Mouse (Mus musculus) hindbrain, postnatal 0 days (tissue): ENCODE measurements around the gene Hat1. TPM values are rescaled to one million over a fixed set of nuclear protein-coding genes. Genes with fewer than 3 reads are reported as not detected.
A peak's percentile ranks its signal among the peaks of the same experiment; 100 is the strongest.

ENCODE experiments used
- ATAC-seq: fragments of 200-750 bp; cut with Nextera tagmentation; 2 replicates; pipeline ENCODE4 v1.8.0; 2017; ENCODE audit warnings: mild to moderate bottlenecking, moderate TSS enrichment, moderate library complexity
- DNase-seq: peaks from one replicate; pipeline ENCODE4 v3.0.0-alpha.2; 2015; ENCODE audit warnings: low spot score
- H3K27ac ChIP-seq: fragments of 300-500 bp; sonication (generic); 2 replicates; pipeline ENCODE4 v1.5.1; 2014; ENCODE audit warnings: mild to moderate bottlenecking
- H3K27me3 ChIP-seq: fragments of 300-500 bp; sonication (generic); 2 replicates; pipeline ENCODE4 v1.6.1; 2014; ENCODE audit warnings: low read length, mixed read lengths; ENCODE audit not compliant: insufficient read depth
- H3K36me3 ChIP-seq: fragments of 300-500 bp; sonication (generic); 2 replicates; pipeline ENCODE4 v1.6.1; 2014; ENCODE audit warnings: low read length, mixed read lengths; ENCODE audit not compliant: insufficient read depth
- H3K4me1 ChIP-seq: fragments of 300-500 bp; sonication (generic); 2 replicates; pipeline ENCODE4 v1.6.1; 2014; ENCODE audit warnings: antibody characterized with exemption, low read length, mixed read lengths; ENCODE audit not compliant: insufficient read depth
- H3K4me2 ChIP-seq: fragments of 300-500 bp; sonication (generic); 2 replicates; pipeline ENCODE4 v1.6.1; 2014; ENCODE audit warnings: low read depth, mild to moderate bottlenecking, low read length, moderate library complexity, mixed read lengths
- H3K4me3 ChIP-seq: fragments of 300-500 bp; sonication (generic); 2 replicates; pipeline ENCODE4 v1.5.1; 2014; ENCODE audit warnings: low read length
- H3K9ac ChIP-seq: fragments of 300-500 bp; sonication (generic); replicated peaks from 2 replicates; pipeline ENCODE4 v1.6.1; 2014; ENCODE audit warnings: mild to moderate bottlenecking, low read length, moderate library complexity, mixed read lengths
- H3K9me3 ChIP-seq: fragments of 300-500 bp; sonication (generic); 2 replicates; pipeline ENCODE4 v1.6.1; 2016; ENCODE audit warnings: low read length, mixed read lengths
- CTCF ChIP-seq: IDR thresholded peaks from 2 replicates; pipeline ENCODE4 v1.5.1; 2016; ENCODE audit warnings: antibody characterized with exemption, control low read depth, low read depth
- WGBS: fragments of 180-500 bp; shearing (Covaris S2); extraction: QIAGEN DNeasy Blood & Tissue Kit; methylation state at CpG from one replicate; pipeline ENCODE4 v1.1.7; 2014; 5-methylcytosine and 5-hydroxymethylcytosine counted together
- polyA plus RNA-seq: library from polyadenylated mRNA; unstranded; fragments of >200 nt; fragmentation: Nextera tagmentation; extraction: Ambion mirVana; gene quantifications from 2 replicates; pipeline ENCODE4 v1.2.1, GENCODE M21; 2015
- total RNA-seq: library from RNA; depleted of rRNA; stranded (reverse); fragments of >200 nt; gene quantifications from 2 replicates; pipeline ENCODE4 v1.2.3, GENCODE M21; 2014

Gene Hat1
- total and polyA plus RNA-seq, 2 experiments from 2014 or later, result 21.9 to 44.4 TPM

DNA sequence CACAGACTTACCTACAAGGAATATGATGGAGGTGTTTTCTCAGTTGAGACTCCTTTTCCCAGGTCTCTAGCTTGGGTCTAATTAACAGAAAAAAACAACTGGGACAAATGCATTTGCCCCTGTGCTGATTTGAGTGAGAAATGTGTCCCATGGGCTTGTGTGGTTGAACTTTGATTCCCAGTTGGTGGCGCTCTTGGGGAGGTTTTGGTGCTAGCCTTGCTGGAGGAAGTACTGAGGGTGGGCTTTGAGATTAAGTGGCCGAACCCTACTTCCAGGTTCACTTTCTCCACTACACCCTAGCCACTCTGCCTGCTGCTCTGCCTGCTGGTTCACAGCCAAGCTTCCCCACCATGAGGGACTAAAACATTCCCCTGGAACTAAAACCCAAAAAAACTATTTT is 60.8 kb downstream of the Hat1 start:
- H3K4me1 ChIP-seq, result no peaks in the 10 kb centered on the region
- TF ChIP-seq CTCF, result peak; percentile 9; the same call in 1 of the 2 replicates
- no peaks in the 10 kb centered on the region for H3K27me3 ChIP-seq
- H3K9ac ChIP-seq, result no peak overlapping the region
- no peak overlapping the region for H3K4me2 ChIP-seq
- no peak for ATAC-seq
- no peak overlapping the region for H3K4me3 ChIP-seq
- DNase-seq, result peak; percentile 2
- H3K9me3 ChIP-seq, result no peaks in the 10 kb centered on the region
- 8% methylated on average over 2 of the region's 2 CpGs for whole genome bisulfite sequencing
- H3K27ac ChIP-seq, result no peak overlapping the region
- no peaks in the 10 kb centered on the region for H3K36me3 ChIP-seq

DNA sequence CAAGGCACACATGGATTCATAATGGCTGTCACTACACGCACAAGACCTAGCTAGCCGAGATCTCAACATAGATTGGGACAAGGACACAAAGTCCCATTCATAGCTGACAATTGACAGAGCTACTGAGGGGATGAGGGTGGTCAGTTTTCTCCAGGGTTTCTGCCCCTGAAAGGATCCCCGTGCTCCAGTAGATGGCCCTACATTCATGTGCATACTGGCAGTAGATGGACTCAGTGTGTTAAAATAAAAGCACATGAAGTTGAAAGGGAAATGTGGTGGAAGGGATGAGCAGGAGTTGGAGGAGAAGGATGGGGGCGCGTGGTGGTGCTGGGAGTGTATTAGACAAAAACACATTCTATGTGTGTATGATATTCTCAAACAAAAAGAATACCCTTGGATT is 63.0 kb downstream of the Hat1 start:
- Histone ChIP-seq H3K4me1 (no peaks in the 10 kb centered on the region), H3K4me2 (no peak overlapping the region), H3K4me3 (no peak overlapping the region), H3K9me3 (no peaks in the 10 kb centered on the region), H3K27me3 (no peaks in the 10 kb centered on the region), H3K27ac (no peak overlapping the region), H3K36me3 (no peaks in the 10 kb centered on the region), H3K9ac (no peak overlapping the region)
- DNase-seq, result no peak
- 59% methylated on average over 5 of the region's 5 CpGs for WGBS
- ATAC-seq, result no peak
- peak; percentile 35 for TF ChIP-seq CTCF

DNA sequence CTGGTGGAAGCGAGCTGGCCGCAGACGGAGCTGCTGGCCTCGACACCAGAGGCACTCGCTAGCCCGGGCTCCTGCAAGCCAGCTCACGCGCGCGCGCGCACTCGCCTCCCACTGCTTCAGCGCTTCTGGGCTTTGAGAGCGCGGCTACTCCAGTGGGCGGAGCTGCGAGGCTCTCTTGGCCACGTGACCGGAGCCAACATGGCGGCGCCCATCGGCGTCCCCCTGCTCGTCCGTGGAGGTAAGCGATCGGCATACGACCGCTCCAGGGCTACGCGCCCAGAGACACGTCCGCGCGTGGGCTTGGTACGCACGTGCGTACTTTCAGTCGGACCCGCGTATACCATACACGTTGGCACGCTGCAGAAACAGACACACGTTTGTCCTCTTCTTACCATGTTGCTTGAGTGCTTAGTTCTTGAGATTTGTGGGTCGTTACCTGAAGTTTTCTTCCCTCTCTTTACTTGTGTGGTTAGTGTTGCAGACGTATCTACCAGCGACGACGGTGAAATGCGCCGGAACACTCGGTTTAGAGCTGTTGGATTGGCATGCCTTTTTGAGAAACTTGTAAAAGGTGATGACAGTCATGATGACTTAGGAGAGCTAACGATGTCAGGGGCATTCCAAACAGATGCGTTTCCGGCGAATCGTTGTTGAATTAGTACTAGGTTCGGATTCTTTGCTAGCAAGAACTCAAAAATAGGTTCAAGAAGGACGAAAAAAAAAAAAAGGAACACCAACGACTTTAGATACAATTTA is 64.6 kb downstream of the Hat1 start, which contains the start of gene Metap1d:
TSS of gene Metap1d (plus strand) at position 116 of the 756 bp plus-strand sequence.
- ATAC-seq (peak; percentile 98), DNase-seq (peak; percentile 98)
- Histone ChIP-seq H3K9me3 (no peaks in the 10 kb centered on the region), H3K9ac (peak within 1 kb of the TSS; percentile 47), H3K36me3 (no peaks in the 10 kb centered on the region), H3K4me1 (no peaks in the 10 kb centered on the region), H3K4me3 (peak within 1 kb of the TSS; percentile 66), H3K4me2 (peak within 1 kb of the TSS; percentile 81), H3K27me3 (no peaks in the 10 kb centered on the region), H3K27ac (peak within 1 kb of the TSS; percentile 65; the same call in 1 of the 2 replicates)
- under 1% methylated on average over 61 of the region's 61 CpGs for WGBS
- peak; percentile 22; the same call in 1 of the 2 replicates for TF ChIP-seq CTCF

DNA sequence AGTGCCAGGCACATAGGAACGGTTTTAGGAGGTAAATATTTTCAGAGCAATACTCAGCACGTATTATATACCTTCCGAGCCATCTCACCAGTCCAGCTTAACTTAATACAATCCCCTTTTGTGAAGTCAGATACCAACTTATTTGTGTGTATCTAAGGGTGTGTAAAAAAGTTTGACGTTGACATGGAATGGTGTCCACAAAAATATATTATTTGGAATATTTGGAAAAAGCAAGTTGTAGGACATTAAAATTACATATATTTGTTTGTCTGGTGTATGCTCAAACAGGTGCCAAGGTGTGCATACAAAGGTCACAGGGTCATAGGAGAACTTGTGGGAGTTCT is 65.1 kb downstream of the Hat1 start:
- no peaks in the 10 kb centered on the region for H3K36me3 ChIP-seq
- no peaks in the 10 kb centered on the region for H3K4me1 ChIP-seq
- ATAC-seq, result no peak
- H3K9me3 ChIP-seq, result no peaks in the 10 kb centered on the region
- H3K4me3 ChIP-seq, result peak overlapping the region; percentile 66
- WGBS, result 37% methylated on average over 4 of the region's 4 CpGs
- no peak for DNase-seq
- H3K4me2 ChIP-seq, result peak overlapping the region; percentile 81
- H3K27me3 ChIP-seq, result no peaks in the 10 kb centered on the region
- no peak for TF ChIP-seq CTCF
- H3K27ac ChIP-seq, result no peak overlapping the region
- H3K9ac ChIP-seq, result no peak overlapping the region

DNA sequence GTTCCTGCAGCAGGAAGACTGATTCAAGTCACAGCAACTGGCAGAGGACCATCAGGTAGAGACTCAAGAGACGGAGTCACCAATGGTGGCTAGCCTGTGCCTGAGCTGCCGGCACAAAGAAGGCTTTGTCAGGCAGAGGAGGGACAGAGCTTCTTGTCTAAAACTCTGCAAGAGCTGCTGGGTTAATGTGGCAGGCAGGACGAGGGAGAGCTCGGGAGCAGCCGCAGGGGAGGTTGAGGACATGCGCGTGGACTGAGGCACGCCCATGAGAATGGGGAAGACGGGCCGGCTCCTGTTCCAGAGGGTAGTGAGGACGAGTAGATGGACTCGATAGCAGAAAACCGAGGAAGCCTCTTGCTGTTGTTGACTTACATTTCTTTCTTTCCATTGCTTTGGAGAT is 69.9 kb downstream of the Hat1 start:
- no peak for TF ChIP-seq CTCF
- no peak overlapping the region for H3K4me2 ChIP-seq
- H3K27ac ChIP-seq, result no peak overlapping the region
- 58% methylated on average over 13 of the region's 13 CpGs for WGBS
- H3K9ac ChIP-seq, result no peak overlapping the region
- no peaks in the 10 kb centered on the region for H3K27me3 ChIP-seq
- no peaks in the 10 kb centered on the region for H3K9me3 ChIP-seq
- DNase-seq (no peak), ATAC-seq (no peak)
- H3K4me1 ChIP-seq, result no peaks in the 10 kb centered on the region
- no peaks in the 10 kb centered on the region for H3K36me3 ChIP-seq
- no peak overlapping the region for H3K4me3 ChIP-seq

DNA sequence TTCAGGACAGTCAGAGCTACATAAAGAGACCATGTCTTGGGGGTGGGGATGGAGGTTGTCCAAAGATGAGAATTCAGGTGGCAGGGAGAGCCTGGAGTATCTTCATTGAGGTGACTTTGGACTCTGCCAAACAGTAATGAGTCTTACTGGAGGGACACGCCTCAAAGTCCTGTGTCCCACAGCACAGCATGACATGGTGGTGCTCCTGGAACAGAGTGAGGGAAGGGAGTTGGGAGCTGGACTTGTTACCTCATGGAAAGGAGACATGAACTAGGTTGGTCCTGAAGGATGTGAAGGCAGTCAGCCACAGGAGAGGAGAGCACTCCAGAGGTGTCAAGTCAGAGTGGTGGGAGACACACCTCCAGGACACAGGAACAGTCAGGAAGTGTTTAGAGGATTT is 70.9 kb downstream of the Hat1 start:
- H3K27me3 ChIP-seq, result no peaks in the 10 kb centered on the region
- H3K4me3 ChIP-seq, result no peak overlapping the region
- H3K9me3 ChIP-seq, result no peaks in the 10 kb centered on the region
- no peak overlapping the region for H3K9ac ChIP-seq
- TF ChIP-seq CTCF, result no peak
- ATAC-seq (no peak), DNase-seq (no peak)
- H3K36me3 ChIP-seq, result no peaks in the 10 kb centered on the region
- H3K4me1 ChIP-seq, result no peaks in the 10 kb centered on the region
- H3K27ac ChIP-seq, result no peak overlapping the region
- H3K4me2 ChIP-seq, result no peak overlapping the region
- 100% methylated on average over 1 of the region's 1 CpGs for WGBS

DNA sequence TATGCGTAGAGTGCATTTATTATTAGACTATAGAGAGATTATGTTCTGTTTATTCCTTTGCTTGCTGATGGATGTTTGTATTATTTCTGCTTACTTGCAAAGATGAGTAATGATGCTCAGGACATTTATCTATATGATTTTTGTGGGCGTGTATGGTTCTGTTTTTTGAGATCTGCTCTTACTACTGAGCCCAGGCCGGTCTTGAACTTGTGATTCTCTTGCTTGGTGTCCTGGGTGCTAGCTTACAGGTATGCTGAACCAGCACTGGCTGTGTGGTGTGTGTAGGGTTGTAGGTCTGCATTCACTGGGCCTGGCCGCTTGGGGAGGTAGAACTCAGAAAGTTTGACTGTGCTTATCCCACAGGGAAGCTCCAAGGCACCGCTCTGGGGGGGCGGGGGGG is 72.4 kb downstream of the Hat1 start:
- TF ChIP-seq CTCF, result no peak
- Histone ChIP-seq H3K4me1 (peaks cover 3% of the 10 kb centered on the region; the same call in 1 of the 2 replicates), H3K9ac (no peak overlapping the region), H3K36me3 (no peaks in the 10 kb centered on the region), H3K27ac (no peak overlapping the region), H3K4me3 (no peak overlapping the region), H3K27me3 (no peaks in the 10 kb centered on the region), H3K9me3 (no peaks in the 10 kb centered on the region), H3K4me2 (no peak overlapping the region)
- WGBS, result 69% methylated on average over 6 of the region's 6 CpGs
- no peak for DNase-seq
- no peak for ATAC-seq
